Mouse (Mus musculus) liver, adult 2 months (tissue): ENCODE data around the gene Fbrs. TPM values are rescaled to one million over a fixed set of nuclear protein-coding genes. Genes with fewer than 3 reads are reported as not detected.
A peak's percentile ranks its signal among the peaks of the same experiment; 100 is the strongest.
"Not testable (repeated sequence)": the region's sequence is repeated elsewhere in the genome, so short reads cannot be mapped to it uniquely, and the experiment has no call there.

Experiments used
- DNase-seq: peaks from one replicate; pipeline ENCODE4 v3.0.0-alpha.2; 2011; ENCODE audit warnings: low read depth, low spot score; ENCODE audit errors: extremely low read depth
- H3K27ac ChIP-seq: fragments of 200-500 bp; replicated peaks from 2 replicates; pipeline ENCODE4 v1.5.1; 2012; ENCODE audit warnings: low read depth, mild to moderate bottlenecking, control low read depth, inconsistent platforms, low read length; ENCODE audit not compliant: insufficient read depth
- H3K27me3 ChIP-seq: fragments of 200-500 bp; 2 replicates; pipeline ENCODE4 v1.6.1; 2012; ENCODE audit warnings: mild to moderate bottlenecking, moderate library complexity, low read length, inconsistent platforms; ENCODE audit not compliant: control insufficient read depth, insufficient read depth
- H3K36me3 ChIP-seq: fragments of 200-500 bp; 2 replicates; pipeline ENCODE4 v1.6.1; 2012; ENCODE audit warnings: low read length, inconsistent platforms; ENCODE audit not compliant: control insufficient read depth, insufficient read depth
- H3K4me1 ChIP-seq: fragments of 200-500 bp; 2 replicates; pipeline ENCODE4 v1.6.1; 2011; ENCODE audit warnings: low read length; ENCODE audit not compliant: control insufficient read depth, insufficient read depth
- H3K4me3 ChIP-seq: fragments of 200-500 bp; 2 replicates; pipeline ENCODE4 v1.5.1; 2011; ENCODE audit warnings: low read depth, mild to moderate bottlenecking, control low read depth, low read length, moderate library complexity; ENCODE audit not compliant: insufficient read depth
- H3K79me2 ChIP-seq: fragments of 200-500 bp; 2 replicates; pipeline ENCODE4 v1.6.1; 2012; ENCODE audit warnings: inconsistent platforms, mild to moderate bottlenecking, low read length, moderate library complexity; ENCODE audit not compliant: control insufficient read depth, insufficient read depth
- H3K9ac ChIP-seq: fragments of 200-500 bp; 2 replicates; pipeline ENCODE4 v1.6.1; 2012; ENCODE audit warnings: low read depth, mild to moderate bottlenecking, control low read depth, inconsistent platforms, low read length
- CTCF ChIP-seq: fragments of 200-500 bp; IDR thresholded peaks from 2 replicates; pipeline ENCODE4 v1.5.1; 2011; ENCODE audit warnings: low read depth, low read length, control low read depth
- POLR2A ChIP-seq: fragments of 200-500 bp; IDR thresholded peaks from 2 replicates; pipeline ENCODE4 v1.6.1; 2011; ENCODE audit warnings: low read length, control low read depth; ENCODE audit not compliant: insufficient read depth; ENCODE audit errors: extremely low read depth
- WGBS: fragments of 180-500 bp; shearing (Covaris S2); methylation state at CpG from one replicate; pipeline ENCODE4 v1.1.7; 2018; 5-methylcytosine and 5-hydroxymethylcytosine counted together
- polyA plus RNA-seq: library from polyadenylated mRNA; depleted of rRNA; stranded (reverse); fragments of >200 nt; gene quantifications from 2 replicates; pipeline ENCODE4 v1.2.3, GENCODE M21; 2012
- total RNA-seq: library from RNA; depleted of rRNA; stranded (reverse); fragments of >200 nt; gene quantifications from 2 replicates; pipeline ENCODE4 v1.2.3, GENCODE M21; 2014

Fbrs gene
- total and polyA plus RNA-seq, 2 experiments = 3.6 to 11.8 TPM

DNA sequence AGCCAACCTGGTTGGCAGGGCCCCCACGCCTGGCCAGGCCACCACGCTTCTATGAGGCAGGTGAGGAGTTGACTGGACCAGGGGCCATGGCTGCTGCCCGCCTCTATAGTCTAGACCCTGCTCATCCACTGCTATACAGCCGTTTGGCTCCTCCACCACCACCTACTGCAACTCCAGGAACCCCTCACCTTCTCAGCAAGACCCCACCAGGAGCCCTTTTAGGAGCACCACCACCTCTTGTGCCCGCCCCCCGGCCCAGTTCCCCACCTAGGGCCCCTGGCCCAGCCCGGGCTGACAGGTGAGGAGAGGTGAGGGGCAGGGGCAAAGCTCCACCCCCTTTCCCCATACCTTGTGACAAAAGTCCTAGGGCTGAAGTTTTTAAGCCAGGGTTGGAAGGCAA is 11.0 kb downstream of the Fbrs start:
- Histone ChIP-seq H3K4me1 (no peaks in the 10 kb centered on the region), H3K9ac (no peak overlapping the region), H3K4me3 (no peak overlapping the region), H3K27ac (no peak overlapping the region), H3K36me3 (peaks cover 59% of the 10 kb centered on the region), H3K79me2 (0 out of 2 replicates have a peak, but pooled peaks cover 2% of the 10 kb centered on the region), H3K27me3 (no peaks in the 10 kb centered on the region)
- 98% methylated on average over 7 of the region's 7 CpGs for WGBS
- DNase-seq = no peak
- TF ChIP-seq POLR2A (no peak), CTCF (no peak)

- 89% methylated on average over 3 of the region's 3 CpGs for WGBS
- Histone ChIP-seq H3K36me3 (peaks cover 43% of the 10 kb centered on the region), H3K4me1 (no peaks in the 10 kb centered on the region), H3K27me3 (no peaks in the 10 kb centered on the region), H3K27ac (no peak overlapping the region), H3K4me3 (no peak overlapping the region), H3K9ac (no peak overlapping the region), H3K79me2 (no peaks in the 10 kb centered on the region)
- no peak for TF ChIP-seq CTCF
- DNase-seq = no peak
These were observed 12.8 kb downstream of the Fbrs start for GRCm38 (mm10) chr7:127491846-127492245.

DNA sequence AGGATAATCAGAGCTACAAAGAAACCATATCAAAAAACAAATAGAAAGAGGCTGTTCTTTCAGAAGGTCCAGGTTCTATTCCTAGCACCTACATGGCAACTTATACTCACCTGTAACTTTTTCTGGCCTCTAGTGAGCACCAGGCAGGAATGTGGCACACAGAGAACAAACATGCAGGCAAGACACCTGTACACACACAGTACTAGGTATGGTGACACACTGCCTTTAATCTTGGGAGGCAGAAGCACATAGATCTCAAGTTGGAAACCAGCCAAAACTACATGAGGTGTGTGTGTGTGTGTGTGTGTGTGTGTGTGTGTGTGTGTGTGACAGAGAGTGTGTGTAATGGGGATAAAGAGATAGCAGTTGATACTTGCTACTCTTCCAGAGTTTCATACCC is 15.6 kb downstream of the Fbrs start:
- H3K4me3 ChIP-seq = no peak overlapping the region
- no peak overlapping the region for H3K9ac ChIP-seq

GRCm38 (mm10) chr7:127497382-127497781 is 18.4 kb downstream of the Fbrs start:
- TF ChIP-seq POLR2A = no peak
- TF ChIP-seq CTCF = no peak
- Histone ChIP-seq H3K27ac (no peak overlapping the region), H3K79me2 (no peaks in the 10 kb centered on the region), H3K4me1 (no peaks in the 10 kb centered on the region), H3K4me3 (no peak overlapping the region), H3K27me3 (no peaks in the 10 kb centered on the region), H3K9ac (no peak overlapping the region), H3K36me3 (no peaks in the 10 kb centered on the region; the same call in 1 of the 2 replicates)
- no peak for DNase-seq
- 32% methylated on average over 2 of the region's 2 CpGs for WGBS

More for the DNA sequence above, 15.6 kb downstream of the Fbrs start:
- no peaks in the 10 kb centered on the region for H3K79me2 ChIP-seq
- no peaks in the 10 kb centered on the region for H3K27me3 ChIP-seq
- H3K27ac ChIP-seq = no peak overlapping the region
- no peak for DNase-seq
- no peaks in the 10 kb centered on the region for H3K4me1 ChIP-seq
- TF ChIP-seq POLR2A (no peak), CTCF (no peak)
- peaks cover 20% of the 10 kb centered on the region; the same call in 1 of the 2 replicates for H3K36me3 ChIP-seq

- Histone ChIP-seq H3K79me2 (no peaks in the 10 kb centered on the region), H3K27ac (no peak overlapping the region), H3K27me3 (no peaks in the 10 kb centered on the region), H3K36me3 (no peaks in the 10 kb centered on the region; the same call in 1 of the 2 replicates), H3K4me3 (no peak overlapping the region), H3K9ac (no peak overlapping the region), H3K4me1 (no peaks in the 10 kb centered on the region)
- peak; percentile 49 for TF ChIP-seq CTCF
- no peak for TF ChIP-seq POLR2A
- peak; percentile 43 for DNase-seq
- 52% methylated on average over 3 of the region's 3 CpGs for WGBS
These were observed 19.4 kb downstream of the Fbrs start for GRCm38 (mm10) chr7:127498407-127498806.

DNA sequence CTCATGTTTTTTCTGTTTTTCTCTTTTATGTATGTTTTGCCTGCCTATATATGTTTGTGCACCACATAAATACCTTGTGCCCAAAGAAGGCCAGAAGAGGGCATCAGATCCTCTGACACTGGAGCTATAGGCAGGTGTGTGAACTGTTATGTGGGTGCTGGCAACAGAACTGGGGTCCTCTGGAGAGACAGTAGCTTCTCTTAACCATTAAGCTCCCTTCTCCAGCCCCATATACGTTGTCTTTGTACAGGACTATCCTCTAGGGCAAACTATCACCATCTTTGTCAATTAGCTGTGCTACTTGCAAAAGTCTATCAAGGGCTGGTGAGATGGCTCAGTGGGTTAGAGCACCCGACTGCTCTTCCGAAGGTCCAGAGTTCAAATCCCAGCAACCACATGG is 29.3 kb downstream of the Fbrs start:
- no peak overlapping the region for H3K4me3 ChIP-seq
- no peak overlapping the region for H3K27ac ChIP-seq
- H3K36me3 ChIP-seq = no peaks in the 10 kb centered on the region
- no peak overlapping the region for H3K9ac ChIP-seq
- H3K79me2 ChIP-seq = peaks cover 3% of the 10 kb centered on the region; the same call in 1 of the 2 replicates
- TF ChIP-seq CTCF (no peak), POLR2A (no peak)
- H3K27me3 ChIP-seq = no peaks in the 10 kb centered on the region
- no peak for DNase-seq
- H3K4me1 ChIP-seq = peaks cover 2% of the 10 kb centered on the region
- WGBS = 99% methylated on average over 3 of the region's 3 CpGs

DNA sequence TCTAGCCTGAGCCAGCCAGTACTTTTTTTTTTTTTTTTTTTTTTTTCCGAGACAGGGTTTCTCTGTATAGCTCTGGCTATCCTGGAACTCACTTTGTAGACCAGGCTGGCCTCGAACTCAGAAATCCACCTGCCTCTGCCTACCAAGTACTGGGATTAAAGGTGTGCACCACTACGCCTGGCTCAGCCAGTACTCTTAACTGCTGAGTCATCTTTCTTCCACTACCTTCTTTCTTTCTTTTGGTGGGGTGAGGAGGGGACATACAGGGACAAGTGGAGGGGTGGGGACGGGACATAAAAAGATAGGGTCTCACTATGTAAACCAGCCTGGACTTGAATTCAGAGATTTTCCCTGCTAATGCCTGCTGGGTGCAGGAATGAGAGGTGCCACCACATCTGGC is 30.8 kb downstream of the Fbrs start:
- DNase-seq, H3K4me1 ChIP-seq, H3K79me2 ChIP-seq, H3K36me3 ChIP-seq, H3K27me3 ChIP-seq, H3K27ac ChIP-seq, H3K9ac ChIP-seq, H3K4me3 ChIP-seq: not testable (repeated sequence)
- WGBS = 86% methylated on average over 4 of the region's 4 CpGs
